Mouse (Mus musculus) forebrain, embryonic 16.5 days (tissue): ENCODE measurements around the gene Pagr1b. TPM values are rescaled to one million over a fixed set of nuclear protein-coding genes. Genes with fewer than 3 reads are reported as not detected.

Source experiments
- ATAC-seq: fragments of 200-750 bp; cut with Nextera tagmentation; 2 replicates; pipeline ENCODE4 v1.8.0; 2017; ENCODE audit warnings: mild to moderate bottlenecking, moderate library complexity
- H3K27ac ChIP-seq: fragments of 300-500 bp; sonication (generic); 2 replicates; pipeline ENCODE4 v1.5.1; 2014; ENCODE audit warnings: low read length, control low read depth
- H3K27me3 ChIP-seq: fragments of 300-500 bp; sonication (generic); replicated peaks from 2 replicates; pipeline ENCODE4 v1.6.1; 2014; ENCODE audit warnings: low read length; ENCODE audit not compliant: control insufficient read depth, insufficient read depth
- H3K36me3 ChIP-seq: fragments of 300-500 bp; sonication (generic); 2 replicates; pipeline ENCODE4 v1.6.1; 2014; ENCODE audit not compliant: control insufficient read depth, insufficient read depth
- H3K4me1 ChIP-seq: fragments of 300-500 bp; sonication (generic); replicated peaks from 2 replicates; pipeline ENCODE4 v1.6.1; 2014; ENCODE audit warnings: low read length; ENCODE audit not compliant: control insufficient read depth, insufficient read depth
- H3K4me2 ChIP-seq: fragments of 300-500 bp; sonication (generic); 2 replicates; pipeline ENCODE4 v1.6.1; 2014; ENCODE audit warnings: mild to moderate bottlenecking, low read length, control low read depth
- H3K4me3 ChIP-seq: fragments of 300-500 bp; sonication (generic); replicated peaks from 2 replicates; pipeline ENCODE4 v1.5.1; 2014; ENCODE audit warnings: mild to moderate bottlenecking, low read length, control low read depth
- H3K9ac ChIP-seq: fragments of 300-500 bp; sonication (generic); replicated peaks from 2 replicates; pipeline ENCODE4 v1.6.1; 2014; ENCODE audit warnings: low read depth, low read length, control low read depth
- H3K9me3 ChIP-seq: fragments of 300-500 bp; sonication (generic); 2 replicates; pipeline ENCODE4 v1.6.1; 2016; ENCODE audit warnings: low read length; ENCODE audit not compliant: control insufficient read depth
- WGBS: fragments of 180-500 bp; shearing (Covaris S2); extraction: QIAGEN DNeasy Blood & Tissue Kit; methylation state at CpG from one replicate; pipeline ENCODE4 v1.1.7; 2014; 5-methylcytosine and 5-hydroxymethylcytosine counted together
- polyA plus RNA-seq: library from polyadenylated mRNA; unstranded; fragments of >200 nt; fragmentation: Nextera tagmentation; extraction: Ambion mirVana; gene quantifications from 2 replicates; pipeline ENCODE4 v1.2.1, GENCODE M21; 2015

Gene Pagr1b
- polyA plus RNA-seq, result not detected in 2 replicates

- peaks cover 57% of the 10 kb centered on the region for H3K4me1 ChIP-seq
- peak within 1 kb of the TSS; percentile 97 for H3K27ac ChIP-seq
- H3K4me3 ChIP-seq, result peak within 1 kb of the TSS; percentile 62
- H3K4me2 ChIP-seq, result peak within 1 kb of the TSS; percentile 83
- ATAC-seq, result no peak
- H3K9me3 ChIP-seq, result no peaks in the 10 kb centered on the region
- H3K36me3 ChIP-seq, result peaks cover 11% of the 10 kb centered on the region; the same call in 1 of the 2 replicates
- no peaks in the 10 kb centered on the region for H3K27me3 ChIP-seq
- peak within 1 kb of the TSS; percentile 85 for H3K9ac ChIP-seq
Measured at GRCm38 (mm10) chr7:127016481-127016485, at the start of gene Pagr1b. Gene Pagr1b (minus strand): TSS chr7:127016484.

GRCm38 (mm10) chr7:127065538-127065937 lies 49.3 kb upstream of the Pagr1b start:
- 90% methylated on average over 6 of the region's 6 CpGs for WGBS
- Histone ChIP-seq H3K4me3 (no peak overlapping the region), H3K4me1 (no peaks in the 10 kb centered on the region), H3K9ac (no peak overlapping the region), H3K9me3 (no peaks in the 10 kb centered on the region; the same call in 1 of the 2 replicates), H3K36me3 (no peaks in the 10 kb centered on the region), H3K4me2 (no peak overlapping the region), H3K27ac (no peak overlapping the region), H3K27me3 (no peaks in the 10 kb centered on the region)
- no peak for ATAC-seq

DNA sequence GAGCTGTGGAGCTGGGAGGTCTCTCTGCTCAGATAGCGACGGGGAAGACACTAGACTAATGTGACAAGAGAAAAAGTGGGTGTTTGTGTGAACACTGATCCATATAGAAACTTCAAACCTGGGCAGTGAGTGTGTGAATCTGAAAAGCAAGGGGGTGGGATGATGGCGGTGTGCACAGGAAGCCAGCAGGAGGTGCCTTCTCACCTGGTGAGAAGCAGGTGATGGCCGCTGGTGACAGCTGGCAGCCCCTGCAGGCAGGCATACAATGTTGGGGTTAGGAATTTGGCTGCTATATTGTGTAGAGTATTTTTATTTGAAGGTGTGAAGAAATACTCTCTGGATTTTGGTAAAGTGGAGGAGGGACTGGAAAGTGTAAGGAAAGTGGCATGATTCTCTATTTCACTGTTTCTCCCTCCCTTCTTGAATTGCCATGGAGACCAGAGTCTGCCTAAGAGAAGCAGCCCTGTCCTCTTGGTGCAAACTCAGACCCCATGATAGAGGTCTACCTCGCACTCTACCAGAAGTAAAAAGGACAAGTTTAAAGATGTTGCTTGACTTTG lies 38.8 kb upstream of the Pagr1b start:
- Histone ChIP-seq H3K4me1 (no peaks in the 10 kb centered on the region), H3K27me3 (no peaks in the 10 kb centered on the region), H3K27ac (no peak overlapping the region), H3K36me3 (no peaks in the 10 kb centered on the region), H3K9ac (no peak overlapping the region), H3K4me3 (no peak overlapping the region), H3K9me3 (no peaks in the 10 kb centered on the region), H3K4me2 (no peak overlapping the region)
- 76% methylated on average over 5 of the region's 5 CpGs for WGBS
- no peak for ATAC-seq

DNA sequence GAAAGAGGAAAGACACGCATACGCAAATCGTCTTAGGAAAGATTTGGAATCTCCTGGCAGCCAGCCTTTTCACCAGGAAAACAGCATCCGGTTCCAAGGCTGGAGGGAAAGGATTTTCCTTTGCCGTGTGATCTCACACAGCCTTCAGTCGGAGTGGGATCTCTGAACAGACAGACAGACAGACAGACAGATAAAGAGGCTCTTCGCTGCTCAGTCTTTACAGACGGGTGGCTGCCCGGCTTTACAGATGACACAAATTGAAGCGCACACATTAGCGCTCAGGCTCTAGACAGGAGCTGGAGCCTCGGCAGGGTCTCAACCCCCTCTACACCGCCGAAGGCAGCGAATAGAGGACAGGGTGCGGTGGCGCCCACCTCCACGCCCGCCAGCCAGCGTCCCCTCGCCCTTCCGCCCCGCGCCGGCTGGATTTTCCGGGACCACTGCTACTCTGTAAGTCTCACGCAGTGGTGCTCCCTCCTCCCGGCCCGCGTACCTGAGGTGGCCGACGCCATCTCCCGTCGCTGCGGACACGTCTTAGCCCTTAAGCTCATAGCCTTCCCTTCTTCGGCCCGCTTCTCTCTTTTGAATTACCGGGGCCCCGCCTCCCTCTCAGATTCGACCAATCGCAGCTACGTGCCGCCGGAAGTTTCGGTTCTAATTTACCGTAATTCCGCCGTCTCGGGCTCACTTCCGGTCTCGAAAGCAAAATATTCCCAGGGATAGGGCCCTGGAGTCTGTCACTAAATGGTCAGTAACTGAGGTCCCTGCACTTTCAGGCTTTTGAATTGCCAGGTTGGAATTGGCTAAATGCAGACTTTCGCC lies 25.8 kb upstream of the Pagr1b start, which contains the start of gene Kif22:
Gene Kif22, minus strand, starts transcription at position 621 of the 822 bp plus-strand sequence.
- WGBS, result 0% methylated on average over 53 of the region's 53 CpGs
- ATAC-seq, result peak; percentile 91
- H3K9me3 ChIP-seq, result no peaks in the 10 kb centered on the region
- H3K4me1 ChIP-seq, result peaks cover 19% of the 10 kb centered on the region
- peak within 1 kb of the TSS; percentile 82 for H3K9ac ChIP-seq
- H3K27me3 ChIP-seq, result no peaks in the 10 kb centered on the region
- H3K27ac ChIP-seq, result peak within 1 kb of the TSS; percentile 56
- H3K4me2 ChIP-seq, result peak within 1 kb of the TSS; percentile 93
- peak within 1 kb of the TSS; percentile 90 for H3K4me3 ChIP-seq
- no peaks in the 10 kb centered on the region for H3K36me3 ChIP-seq

DNA sequence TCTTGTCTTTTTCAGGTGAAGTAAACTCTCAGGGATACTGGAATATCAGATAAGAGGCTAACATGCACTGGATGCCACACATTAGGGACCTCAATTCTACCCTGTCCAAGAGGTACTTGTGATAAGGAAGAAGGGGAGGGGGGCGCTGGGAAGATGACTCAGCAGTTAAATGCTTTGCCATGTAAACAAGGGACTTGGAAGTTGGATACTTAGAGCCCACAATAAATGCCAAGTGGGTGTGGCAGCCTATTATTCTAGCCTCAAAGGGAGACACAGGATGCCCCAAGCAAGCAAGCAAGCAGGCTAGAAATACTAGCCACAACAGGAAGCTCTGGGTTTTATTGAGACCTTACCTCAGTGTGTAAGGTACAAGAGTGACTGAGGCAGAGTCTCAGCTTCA lies 15.0 kb upstream of the Pagr1b start:
- Histone ChIP-seq H3K4me3 (no peak overlapping the region), H3K36me3 (no peaks in the 10 kb centered on the region; the same call in 1 of the 2 replicates), H3K4me1 (peaks cover 7% of the 10 kb centered on the region), H3K27me3 (no peaks in the 10 kb centered on the region), H3K27ac (no peak overlapping the region), H3K9ac (no peak overlapping the region), H3K9me3 (no peaks in the 10 kb centered on the region), H3K4me2 (no peak overlapping the region)
- 79% methylated on average over 1 of the region's 1 CpGs for WGBS
- no peak for ATAC-seq

GRCm38 (mm10) chr7:127030172-127030571 lies 13.9 kb upstream of the Pagr1b start:
- peaks cover 7% of the 10 kb centered on the region for H3K4me1 ChIP-seq
- no peaks in the 10 kb centered on the region; the same call in 1 of the 2 replicates for H3K36me3 ChIP-seq
- no peaks in the 10 kb centered on the region for H3K27me3 ChIP-seq
- H3K27ac ChIP-seq, result no peak overlapping the region
- WGBS, result 100% methylated on average over 1 of the region's 1 CpGs
- no peak overlapping the region for H3K4me2 ChIP-seq
- H3K4me3 ChIP-seq, result no peak overlapping the region
- H3K9ac ChIP-seq, result no peak overlapping the region
- H3K9me3 ChIP-seq, result no peaks in the 10 kb centered on the region
- no peak for ATAC-seq

GRCm38 (mm10) chr7:127027885-127028284 lies 11.6 kb upstream of the Pagr1b start:
- peak overlapping the region; percentile 60 for H3K4me3 ChIP-seq
- H3K4me2 ChIP-seq, result peak overlapping the region; percentile 71
- H3K9ac ChIP-seq, result peak overlapping the region; percentile 92
- H3K9me3 ChIP-seq, result no peaks in the 10 kb centered on the region
- H3K36me3 ChIP-seq, result peaks cover 3% of the 10 kb centered on the region; the same call in 1 of the 2 replicates
- H3K4me1 ChIP-seq, result peaks cover 29% of the 10 kb centered on the region
- peak overlapping the region; percentile 99 for H3K27ac ChIP-seq
- ATAC-seq, result peak; percentile 1; the same call in 1 of the 2 replicates
- no peaks in the 10 kb centered on the region for H3K27me3 ChIP-seq
- 63% methylated on average over 8 of the region's 8 CpGs for WGBS

- WGBS, result under 1% methylated on average over 50 of the region's 63 CpGs
- peak; percentile 92 for ATAC-seq
- no peaks in the 10 kb centered on the region for H3K27me3 ChIP-seq
- H3K4me1 ChIP-seq, result peaks cover 36% of the 10 kb centered on the region
- H3K4me3 ChIP-seq, result peak within 1 kb of the TSS; percentile 60
- peak within 1 kb of the TSS; percentile 92 for H3K9ac ChIP-seq
- no peaks in the 10 kb centered on the region for H3K9me3 ChIP-seq
- peaks cover 7% of the 10 kb centered on the region for H3K36me3 ChIP-seq
- peak within 1 kb of the TSS; percentile 92 for H3K4me2 ChIP-seq
- peak within 1 kb of the TSS; percentile 99 for H3K27ac ChIP-seq
Measured at GRCm38 (mm10) chr7:127026984-127027726, 10.9 kb upstream of the Pagr1b start, which contains the start of gene Maz. Gene Maz (minus strand): TSS chr7:127027037.

DNA sequence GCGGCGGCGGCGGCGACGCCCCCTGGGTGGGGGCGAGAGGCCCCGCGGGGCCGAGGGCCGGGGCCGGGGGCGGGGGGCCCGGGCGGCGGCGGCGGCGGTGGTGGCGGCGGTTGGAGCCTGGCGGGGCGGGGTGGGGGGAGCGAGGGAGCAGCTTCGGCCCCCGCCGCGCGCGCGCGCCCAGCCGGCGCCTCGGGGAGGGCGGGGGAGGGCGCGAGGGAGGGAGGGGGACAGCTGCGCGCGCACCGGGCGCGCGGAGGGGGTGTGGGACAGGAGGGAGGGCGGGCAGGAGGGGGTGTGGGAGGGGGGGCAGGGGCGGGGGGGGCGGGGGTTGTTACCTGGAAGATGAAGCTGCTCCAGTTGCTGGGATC lies 10.3 kb upstream of the Pagr1b start:
- Histone ChIP-seq H3K27me3 (no peaks in the 10 kb centered on the region), H3K9ac (peak overlapping the region; percentile 92), H3K36me3 (peaks cover 7% of the 10 kb centered on the region), H3K27ac (peak overlapping the region; percentile 99), H3K4me1 (peaks cover 40% of the 10 kb centered on the region), H3K9me3 (no peaks in the 10 kb centered on the region), H3K4me2 (peak overlapping the region; percentile 92; the same call in 1 of the 2 replicates), H3K4me3 (peak overlapping the region; percentile 60)
- 5% methylated on average over 7 of the region's 48 CpGs for WGBS
- 0 out of 2 replicates have a peak, but pooled peaks have one; percentile 0 for ATAC-seq
